Comparison of ENCODE assay signal across 8 mouse cellular contexts in the genomic region with DNA sequence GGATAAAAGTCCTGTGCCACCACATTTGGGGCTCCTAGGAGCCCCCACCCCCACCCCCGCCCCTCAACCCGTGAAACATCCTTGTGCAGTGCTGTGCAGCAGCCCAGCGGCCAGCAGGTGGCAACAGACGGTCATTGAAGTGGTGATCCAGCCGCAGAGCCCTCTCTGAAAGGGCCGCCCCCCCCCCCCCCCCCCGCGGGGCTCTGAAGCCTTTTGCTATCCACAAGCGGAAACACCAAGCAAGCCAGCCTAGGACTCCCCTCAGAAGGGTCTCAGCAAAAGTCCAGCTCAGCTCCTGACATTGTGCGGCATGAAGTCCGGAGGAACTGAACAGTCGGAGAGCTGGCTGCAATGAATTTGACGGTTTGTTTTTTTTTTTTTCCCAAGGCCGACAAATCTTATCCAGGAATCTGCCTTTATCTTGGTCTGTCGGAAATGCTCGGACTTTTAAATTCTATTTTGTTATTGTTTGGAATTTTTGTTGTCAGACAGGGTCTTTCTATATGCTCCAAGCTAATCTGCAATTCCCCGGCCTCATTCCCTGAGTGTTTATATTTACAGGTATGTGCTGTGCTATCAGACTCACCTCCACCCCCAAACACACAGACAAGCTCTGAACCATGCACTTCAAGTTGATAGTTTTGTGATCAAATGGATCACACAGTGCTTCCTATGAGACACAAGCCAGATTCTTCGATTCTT. TPM values are rescaled to one million over a fixed set of nuclear protein-coding genes. Genes with fewer than 3 reads are reported as not detected.
A peak's percentile ranks its signal among the peaks of the same experiment; 100 is the strongest.
DNase-seq lines count a peak whose midpoint lies in the region; ATAC-seq and TF ChIP-seq lines count a peak whose summit lies in the region.

No protein-coding gene starts in this region.

- no peaks in the 10 kb centered on the region for H3K27me3 ChIP-seq in intestine, embryonic 15.5 days (replicated peaks)
- H3K27me3 ChIP-seq in limb, embryonic 15.5 days: no peaks in the 10 kb centered on the region
- peaks cover 4% of the 10 kb centered on the region; the same call in 1 of the 2 replicates for H3K27me3 ChIP-seq in midbrain, embryonic 16.5 days (ENCODE audit: control insufficient read depth, insufficient read depth, low read depth, low read length)
- H3K27me3 ChIP-seq in stomach, embryonic 14.5 days (ENCODE audit: control insufficient read depth, insufficient read depth, low read length): no peaks in the 10 kb centered on the region

- H3K4me3 ChIP-seq in left cerebral cortex, adult 2 months: peak overlapping the region; percentile 47
- peak overlapping the region; percentile 39 for H3K4me3 ChIP-seq in cortical plate, adult 2 months (ENCODE audit: insufficient read depth, low read length)
- H3K4me3 ChIP-seq in intestine, embryonic 15.5 days (replicated peaks): peak overlapping the region; percentile 43
- H3K4me3 ChIP-seq in limb, embryonic 15.5 days: peak overlapping the region; percentile 44
- peak overlapping the region; percentile 35 for H3K4me3 ChIP-seq in midbrain, embryonic 16.5 days (ENCODE audit: low read depth, low read length)
- peak overlapping the region; percentile 39 for H3K4me3 ChIP-seq in stomach, embryonic 14.5 days (ENCODE audit: low read depth, low read length)

- H3K4me2 ChIP-seq in intestine, embryonic 15.5 days (replicated peaks): peak overlapping the region; percentile 61
- peak overlapping the region; percentile 57 for H3K4me2 ChIP-seq in limb, embryonic 15.5 days
- H3K4me2 ChIP-seq in midbrain, embryonic 16.5 days (ENCODE audit: low read length): peak overlapping the region; percentile 58
- H3K4me2 ChIP-seq in stomach, embryonic 14.5 days (replicated peaks; ENCODE audit: low read depth, low read length): peak overlapping the region; percentile 51

- peak overlapping the region; percentile 91 for H3K27ac ChIP-seq in left cerebral cortex, adult 2 months
- peak overlapping the region; percentile 43 for H3K27ac ChIP-seq in cortical plate, adult 2 months (ENCODE audit: insufficient read depth, low read length)
- H3K27ac ChIP-seq in intestine, embryonic 15.5 days: 0 out of 2 replicates have a peak overlapping the region, but pooled peaks have one; percentile 23
- H3K27ac ChIP-seq in limb, embryonic 15.5 days: peak overlapping the region; percentile 52; the same call in 1 of the 2 replicates
- H3K27ac ChIP-seq in midbrain, embryonic 16.5 days (ENCODE audit: low read length): no peak overlapping the region
- H3K27ac ChIP-seq in stomach, embryonic 14.5 days (ENCODE audit: low read length): peak overlapping the region; percentile 49; the same call in 1 of the 2 replicates

- no peaks in the 10 kb centered on the region for H3K9me3 ChIP-seq in intestine, embryonic 15.5 days
- H3K9me3 ChIP-seq in limb, embryonic 15.5 days: no peaks in the 10 kb centered on the region
- H3K9me3 ChIP-seq in midbrain, embryonic 16.5 days (replicated peaks; ENCODE audit: control insufficient read depth, low read length, poor library complexity, severe bottlenecking): no peaks in the 10 kb centered on the region
- H3K9me3 ChIP-seq in stomach, embryonic 14.5 days (ENCODE audit: control insufficient read depth, low read depth, low read length): no peaks in the 10 kb centered on the region

- no peaks in the 10 kb centered on the region for H3K36me3 ChIP-seq in intestine, embryonic 15.5 days
- H3K36me3 ChIP-seq in limb, embryonic 15.5 days: no peaks in the 10 kb centered on the region
- H3K36me3 ChIP-seq in midbrain, embryonic 16.5 days (ENCODE audit: control insufficient read depth, insufficient read depth, low read length): no peaks in the 10 kb centered on the region
- H3K36me3 ChIP-seq in stomach, embryonic 14.5 days (ENCODE audit: control insufficient read depth, insufficient read depth, low read length): no peaks in the 10 kb centered on the region

- peaks cover 7% of the 10 kb centered on the region for H3K4me1 ChIP-seq in cortical plate, adult 2 months (ENCODE audit: control insufficient read depth, insufficient read depth, low read length)
- H3K4me1 ChIP-seq in intestine, embryonic 15.5 days (replicated peaks): 0 out of 2 replicates have a peak, but pooled peaks cover 10% of the 10 kb centered on the region
- peaks cover 28% of the 10 kb centered on the region for H3K4me1 ChIP-seq in limb, embryonic 15.5 days
- peaks cover 6% of the 10 kb centered on the region for H3K4me1 ChIP-seq in midbrain, embryonic 16.5 days (ENCODE audit: control insufficient read depth, insufficient read depth, low read length)
- peaks cover 10% of the 10 kb centered on the region; the same call in 1 of the 2 replicates for H3K4me1 ChIP-seq in stomach, embryonic 14.5 days (ENCODE audit: control insufficient read depth, insufficient read depth, low read length)

- TF ChIP-seq POLR2A in cortical plate, adult 2 months (IDR thresholded peaks at IDR 0.05; ENCODE audit: extremely low read depth, insufficient read depth, low read length): peak; percentile 66

- peak; percentile 82 to 83 for DNase-seq in left cerebral cortex, adult 2 months (ENCODE audit: extremely low spot score in 1 of 2, low spot score in 2 of 2)
- no peak for DNase-seq in left cerebral cortex, adult 11 months (ENCODE audit: low spot score)
- peak; percentile 52 to 83 for DNase-seq in gastrocnemius, postnatal 4 days (ENCODE audit: low spot score in 2 of 2)

- peak; percentile 73 for TF ChIP-seq CTCF in left cerebral cortex, adult 2 months (IDR thresholded peaks at IDR 0.05)
- TF ChIP-seq CTCF in cortical plate, adult 2 months (IDR thresholded peaks at IDR 0.05; ENCODE audit: extremely low read depth, insufficient read depth, low read length): peak; percentile 52

- peak overlapping the region; percentile 51 for H3K9ac ChIP-seq in intestine, embryonic 15.5 days
- 0 out of 2 replicates have a peak overlapping the region, but pooled peaks have one; percentile 41 for H3K9ac ChIP-seq in limb, embryonic 15.5 days
- H3K9ac ChIP-seq in midbrain, embryonic 16.5 days (ENCODE audit: low read depth, low read length): peak overlapping the region; percentile 32
- peak overlapping the region; percentile 18; the same call in 1 of the 2 replicates for H3K9ac ChIP-seq in stomach, embryonic 14.5 days (replicated peaks; ENCODE audit: low read depth, low read length)

- WGBS in intestine, embryonic 15.5 days: 2% methylated on average over 15 of the region's 18 CpGs
- 3% methylated on average over 16 of the region's 18 CpGs for whole genome bisulfite sequencing in limb, embryonic 15.5 days
- 2% methylated on average over 15 of the region's 18 CpGs for WGBS in midbrain, embryonic 16.5 days
- WGBS in stomach, embryonic 14.5 days: 1% methylated on average over 17 of the region's 18 CpGs

- ATAC-seq in intestine, embryonic 15.5 days: peak; percentile 87
- peak; percentile 66; the same call in 1 of the 2 replicates for ATAC-seq in limb, embryonic 15.5 days (ENCODE audit: insufficient number of reproducible peaks, low FRiP score, low TSS enrichment, low read depth)
- ATAC-seq in midbrain, embryonic 16.5 days: peak; percentile 86
- peak; percentile 80 for ATAC-seq in stomach, embryonic 14.5 days (ENCODE audit: insufficient number of reproducible peaks, insufficient read depth, low FRiP score, low read depth)

- intact Hi-C loops in left cerebral cortex, adult 2 months (cut with DNase I): loop anchor here (1.0 to 5.0 kb wide), 2 partner anchors 73 to 158 kb away; no protein-coding TSS in a partner anchor

RNA-seq across cellular contexts. Expression of a gene that starts 4.7 kb away (rescaled TPM):
- total RNA-seq in left cerebral cortex, adult 2 months (2021): under 1 TPM; 0.12 to 0.25 TPM
- 0.13 and 0.23 TPM in 2 replicates for polyA plus RNA-seq in cortical plate, adult 2 months (2012; rRNA removed)
- 10 to 100 TPM; 48.3 to 50.8 TPM for total RNA-seq in gastrocnemius, postnatal 4 days (2021)
- 0.18 and 0.25 TPM in 2 replicates for polyA plus RNA-seq in intestine, embryonic 15.5 days (2015; fragmentation: Nextera tagmentation; extraction: Ambion mirVana)
- polyA plus RNA-seq in limb, embryonic 15.5 days (2015; fragmentation: Nextera tagmentation; extraction: Ambion mirVana): 10.8 and 24.1 TPM in 2 replicates
- polyA plus RNA-seq in midbrain, embryonic 16.5 days (2015; fragmentation: Nextera tagmentation; extraction: Ambion mirVana): 0.15 and 0.24 TPM in 2 replicates
- polyA plus RNA-seq in stomach, embryonic 14.5 days (2014; fragmentation: Nextera tagmentation; extraction: Ambion mirVana): 0.07 and 0.11 TPM in 2 replicates

RNA-seq across cellular contexts. Expression of a gene that starts 55.3 kb away (rescaled TPM):
- 1 to 10 TPM; 7.4 to 7.9 TPM for total RNA-seq in left cerebral cortex, adult 2 months (2021)
- 5.4 and 7.4 TPM in 2 replicates for polyA plus RNA-seq in cortical plate, adult 2 months (2012; rRNA removed)
- total RNA-seq in gastrocnemius, postnatal 4 days (2021): 10 to 100 TPM; 33.2 to 41.1 TPM
- 9.5 and 10.1 TPM in 2 replicates for polyA plus RNA-seq in intestine, embryonic 15.5 days (2015; fragmentation: Nextera tagmentation; extraction: Ambion mirVana)
- 15.1 TPM in 2 replicates for polyA plus RNA-seq in limb, embryonic 15.5 days (2015; fragmentation: Nextera tagmentation; extraction: Ambion mirVana)
- polyA plus RNA-seq in midbrain, embryonic 16.5 days (2015; fragmentation: Nextera tagmentation; extraction: Ambion mirVana): 2.1 and 2.6 TPM in 2 replicates
- 11.5 and 12.0 TPM in 2 replicates for polyA plus RNA-seq in stomach, embryonic 14.5 days (2014; fragmentation: Nextera tagmentation; extraction: Ambion mirVana)
